Mouse (Mus musculus): ENCODE results near the gene Shmt1.
"Not testable (repeated sequence)": the region's sequence is repeated elsewhere in the genome, so short reads cannot be mapped to it uniquely, and the experiment has no call there.

Gene Shmt1

GRCm38 (mm10) chr11:60811618-60812017, at the start of gene Shmt1:
Gene Shmt1 (minus strand): TSS chr11:60811718.
- not testable (repeated sequence) for DNase-seq (ENCODE audit: low spot score)

GRCm38 (mm10) chr11:60856587-60856986, 45.1 kb upstream of the Shmt1 start:
- no peak for DNase-seq (ENCODE audit: low spot score)

- DNase-seq (ENCODE audit: low spot score) = no peak
Measured at GRCm38 (mm10) chr11:60845415-60845814, 33.9 kb upstream of the Shmt1 start.

- DNase-seq (ENCODE audit: low spot score) = no peak
Measured at GRCm38 (mm10) chr11:60843412-60843811, 31.9 kb upstream of the Shmt1 start.

GRCm38 (mm10) chr11:60841467-60842200, 30.1 kb upstream of the Shmt1 start:
- DNase-seq (ENCODE audit: low spot score) = no peak

- DNase-seq (ENCODE audit: low spot score) = no peak
Measured at GRCm38 (mm10) chr11:60837644-60838406, 26.3 kb upstream of the Shmt1 start.

GRCm38 (mm10) chr11:60836897-60837296, 25.4 kb upstream of the Shmt1 start:
- no peak for DNase-seq (ENCODE audit: low spot score)

GRCm38 (mm10) chr11:60830433-60831052, 19.0 kb upstream of the Shmt1 start, which contains the start of gene Dhrs7b:
Gene Dhrs7b (plus strand): TSS chr11:60830631.
- peak; percentile 94 for DNase-seq (ENCODE audit: low spot score)

GRCm38 (mm10) chr11:60828903-60829302, 17.4 kb upstream of the Shmt1 start:
- no peak for DNase-seq (ENCODE audit: low spot score)

GRCm38 (mm10) chr11:60827241-60827945, 15.9 kb upstream of the Shmt1 start:
- DNase-seq (ENCODE audit: low spot score) = no peak

GRCm38 (mm10) chr11:60826700-60827099, 15.2 kb upstream of the Shmt1 start:
- no peak for DNase-seq (ENCODE audit: low spot score)

GRCm38 (mm10) chr11:60825191-60825590, 13.7 kb upstream of the Shmt1 start:
- peak; percentile 73 for DNase-seq (ENCODE audit: low spot score)

- no peak for DNase-seq (ENCODE audit: low spot score)
Measured at GRCm38 (mm10) chr11:60823771-60824170, 12.3 kb upstream of the Shmt1 start.

- DNase-seq (ENCODE audit: low spot score) = no peak
Measured at GRCm38 (mm10) chr11:60816398-60816797, 4.9 kb upstream of the Shmt1 start.

- DNase-seq (ENCODE audit: low spot score) = peak; percentile 95
Measured at GRCm38 (mm10) chr11:60811054-60811460, 461 bp downstream of the Shmt1 start.

GRCm38 (mm10) chr11:60810046-60810965, 1.2 kb downstream of the Shmt1 start:
- no peak for DNase-seq (ENCODE audit: low spot score)

- DNase-seq (ENCODE audit: low spot score) = no peak
Measured at GRCm38 (mm10) chr11:60809546-60809945, 2.0 kb downstream of the Shmt1 start.

GRCm38 (mm10) chr11:60808286-60809070, 3.0 kb downstream of the Shmt1 start:
- peak; percentile 51 for DNase-seq (ENCODE audit: low spot score)

GRCm38 (mm10) chr11:60800892-60801291, 10.6 kb downstream of the Shmt1 start:
- DNase-seq (ENCODE audit: low spot score) = no peak

GRCm38 (mm10) chr11:60799977-60800376, 11.5 kb downstream of the Shmt1 start:
- DNase-seq (ENCODE audit: low spot score) = no peak

All from lung, postnatal 25 days (tissue).